Mouse (Mus musculus): ENCODE data around the gene Wnk4. TPM values are rescaled to one million over a fixed set of nuclear protein-coding genes. Genes with fewer than 3 reads are reported as not detected.

Wnk4 gene
- total and polyA plus RNA-seq, 2 experiments from 2014 or later = 3.2 to 9.1 TPM

DNA sequence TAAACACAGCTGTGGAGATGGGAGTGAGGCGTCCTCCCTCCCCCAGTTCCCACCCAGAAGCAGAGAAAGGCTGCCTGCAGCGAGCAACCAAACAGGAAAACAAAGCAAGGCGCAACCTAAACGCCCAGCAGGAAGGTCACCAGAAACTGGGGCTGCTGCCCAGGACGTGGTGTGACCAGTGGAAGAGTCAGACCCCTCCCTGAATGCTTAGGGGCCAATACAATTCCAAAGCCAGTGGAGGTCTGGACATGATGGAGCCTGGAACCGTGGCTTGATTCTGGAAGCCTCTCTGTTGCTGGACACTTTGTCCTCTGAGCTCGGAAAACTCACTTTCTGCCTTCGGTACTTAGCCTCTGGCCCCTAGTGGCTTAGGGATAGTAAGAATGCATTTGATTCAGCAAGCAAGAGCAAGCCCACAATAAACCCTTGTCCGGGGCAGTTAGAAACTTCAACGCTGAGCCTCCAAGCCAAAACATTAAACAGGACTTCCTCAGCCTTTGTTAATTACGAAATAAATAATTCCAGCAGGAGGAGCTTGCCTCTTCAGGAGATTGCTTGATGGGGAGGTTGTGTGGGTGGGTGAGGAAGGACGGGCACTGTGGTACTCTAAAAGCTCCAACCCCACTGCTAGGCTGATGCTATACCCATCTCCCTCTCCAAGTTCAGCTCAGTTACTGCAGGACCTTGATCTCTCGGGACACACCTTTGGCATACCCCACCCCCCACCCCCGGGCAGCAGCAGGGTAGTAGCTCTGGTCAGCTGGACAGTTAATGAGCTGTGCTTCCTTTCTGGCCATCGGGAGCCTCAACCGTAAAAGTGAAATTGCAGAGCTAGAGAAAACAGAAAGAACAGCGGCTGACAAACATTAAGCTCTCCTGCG, 29.1 kb upstream of the Wnk4 start:
- DNase-seq (peak; percentile 4), ATAC-seq (no peak)
- peak overlapping the region; percentile 47 for H3K27ac ChIP-seq (ENCODE audit: low read depth, low read length)
- H3K36me3 ChIP-seq (ENCODE audit: insufficient read depth) = no peaks in the 10 kb centered on the region
- TF ChIP-seq CTCF (IDR thresholded peaks at IDR 0.05; ENCODE audit: low read depth) = no peak
- 14% methylated on average over 18 of the region's 18 CpGs for WGBS
- H3K9ac ChIP-seq = no peak overlapping the region
- no peaks in the 10 kb centered on the region for H3K27me3 ChIP-seq (ENCODE audit: insufficient read depth, low read length)
- H3K4me2 ChIP-seq (ENCODE audit: low read depth) = no peak overlapping the region
- no peak overlapping the region for H3K4me3 ChIP-seq (ENCODE audit: low read depth, low read length)
- no peaks in the 10 kb centered on the region for H3K9me3 ChIP-seq (ENCODE audit: low read length)
- H3K4me1 ChIP-seq (ENCODE audit: insufficient read depth) = 0 out of 2 replicates have a peak, but pooled peaks cover 8% of the 10 kb centered on the region

GRCm38 (mm10) chr11:101232010-101232839, 28.1 kb upstream of the Wnk4 start:
- Histone ChIP-seq H3K4me3 (ENCODE audit: low read depth, low read length) (no peak overlapping the region), H3K27me3 (ENCODE audit: insufficient read depth, low read length) (no peaks in the 10 kb centered on the region), H3K9me3 (ENCODE audit: low read length) (no peaks in the 10 kb centered on the region), H3K9ac (no peak overlapping the region), H3K4me2 (ENCODE audit: low read depth) (no peak overlapping the region), H3K27ac (ENCODE audit: low read depth, low read length) (no peak overlapping the region; the same call in 1 of the 2 replicates), H3K4me1 (ENCODE audit: insufficient read depth) (0 out of 2 replicates have a peak, but pooled peaks cover 8% of the 10 kb centered on the region), H3K36me3 (ENCODE audit: insufficient read depth) (no peaks in the 10 kb centered on the region)
- ATAC-seq (no peak), DNase-seq (no peak)
- WGBS = 57% methylated on average over 6 of the region's 6 CpGs
- TF ChIP-seq CTCF (IDR thresholded peaks at IDR 0.05; ENCODE audit: low read depth) = no peak

GRCm38 (mm10) chr11:101233240-101233639, 27.1 kb upstream of the Wnk4 start:
- H3K27me3 ChIP-seq (ENCODE audit: insufficient read depth, low read length) = no peaks in the 10 kb centered on the region
- no peak for ATAC-seq
- no peak overlapping the region for H3K4me3 ChIP-seq (ENCODE audit: low read depth, low read length)
- H3K9ac ChIP-seq = no peak overlapping the region
- no peak for TF ChIP-seq CTCF (IDR thresholded peaks at IDR 0.05; ENCODE audit: low read depth)
- 0 out of 2 replicates have a peak, but pooled peaks cover 8% of the 10 kb centered on the region for H3K4me1 ChIP-seq (ENCODE audit: insufficient read depth)
- H3K27ac ChIP-seq (ENCODE audit: low read depth, low read length) = no peak overlapping the region
- 95% methylated on average over 1 of the region's 1 CpGs for whole genome bisulfite sequencing
- no peak overlapping the region for H3K4me2 ChIP-seq (ENCODE audit: low read depth)
- no peaks in the 10 kb centered on the region for H3K9me3 ChIP-seq (ENCODE audit: low read length)
- DNase-seq = no peak
- H3K36me3 ChIP-seq (ENCODE audit: insufficient read depth) = no peaks in the 10 kb centered on the region

DNA sequence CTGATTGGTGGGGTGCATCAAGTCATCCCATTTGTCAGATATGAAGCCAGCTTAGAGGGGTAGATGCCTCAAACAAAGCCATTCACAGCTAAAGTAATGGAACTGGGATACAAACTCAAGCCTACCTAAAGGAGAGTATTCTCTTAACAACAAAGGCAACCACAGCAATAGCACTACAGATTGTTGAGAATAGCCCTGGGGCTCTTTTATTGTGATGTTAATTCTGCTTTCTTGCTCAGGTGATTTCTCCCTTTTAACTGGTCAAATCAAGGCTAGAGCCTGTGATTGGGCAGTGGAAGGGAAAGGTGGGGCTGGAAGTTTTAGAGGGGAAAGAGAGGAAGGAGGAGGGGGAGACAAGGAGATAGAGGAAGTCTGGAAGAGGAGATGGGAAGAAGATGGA, 26.2 kb upstream of the Wnk4 start:
- TF ChIP-seq CTCF (IDR thresholded peaks at IDR 0.05; ENCODE audit: low read depth) = no peak
- ATAC-seq = no peak
- Histone ChIP-seq H3K4me3 (ENCODE audit: low read depth, low read length) (no peak overlapping the region), H3K9me3 (ENCODE audit: low read length) (no peaks in the 10 kb centered on the region), H3K36me3 (ENCODE audit: insufficient read depth) (no peaks in the 10 kb centered on the region), H3K27me3 (ENCODE audit: insufficient read depth, low read length) (no peaks in the 10 kb centered on the region), H3K27ac (ENCODE audit: low read depth, low read length) (no peak overlapping the region), H3K4me2 (ENCODE audit: low read depth) (no peak overlapping the region), H3K4me1 (ENCODE audit: insufficient read depth) (0 out of 2 replicates have a peak, but pooled peaks cover 8% of the 10 kb centered on the region), H3K9ac (no peak overlapping the region)
- no peak for DNase-seq

- Histone ChIP-seq H3K4me3 (ENCODE audit: low read depth, low read length) (no peak overlapping the region), H3K9ac (no peak overlapping the region), H3K4me2 (ENCODE audit: low read depth) (no peak overlapping the region), H3K27ac (ENCODE audit: low read depth, low read length) (no peak overlapping the region), H3K4me1 (ENCODE audit: insufficient read depth) (0 out of 2 replicates have a peak, but pooled peaks cover 4% of the 10 kb centered on the region), H3K36me3 (ENCODE audit: insufficient read depth) (no peaks in the 10 kb centered on the region), H3K27me3 (ENCODE audit: insufficient read depth, low read length) (no peaks in the 10 kb centered on the region), H3K9me3 (ENCODE audit: low read length) (no peaks in the 10 kb centered on the region)
- no peak for TF ChIP-seq CTCF (IDR thresholded peaks at IDR 0.05; ENCODE audit: low read depth)
- no peak for ATAC-seq
- DNase-seq = no peak
These were observed 24.9 kb upstream of the Wnk4 start for GRCm38 (mm10) chr11:101235429-101235828.

DNA sequence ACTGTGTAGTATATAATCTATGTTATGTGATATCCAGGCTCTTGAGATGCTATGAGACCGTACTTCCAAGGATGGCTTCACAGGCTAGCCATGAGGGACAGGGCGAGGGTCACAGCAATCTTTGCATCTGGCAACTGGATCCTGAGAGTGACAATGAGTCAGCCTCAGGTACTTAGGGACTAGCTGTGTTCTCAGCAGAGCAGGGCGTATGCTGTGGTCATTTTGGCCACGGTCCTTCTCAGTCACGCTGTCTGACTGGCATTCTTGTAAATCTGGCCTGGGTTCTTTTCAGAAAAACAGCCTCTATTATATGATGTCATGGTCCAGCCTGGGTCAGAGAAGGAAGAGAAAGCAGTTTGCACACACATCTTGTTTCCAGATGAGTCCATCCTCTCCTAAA, 23.6 kb upstream of the Wnk4 start:
- no peak overlapping the region for H3K27ac ChIP-seq (ENCODE audit: low read depth, low read length)
- ATAC-seq (no peak), DNase-seq (no peak)
- H3K4me3 ChIP-seq (ENCODE audit: low read depth, low read length) = no peak overlapping the region
- 94% methylated on average over 5 of the region's 5 CpGs for WGBS
- no peak overlapping the region for H3K9ac ChIP-seq
- no peak overlapping the region for H3K4me2 ChIP-seq (ENCODE audit: low read depth)
- no peak for TF ChIP-seq CTCF (IDR thresholded peaks at IDR 0.05; ENCODE audit: low read depth)
- no peaks in the 10 kb centered on the region for H3K27me3 ChIP-seq (ENCODE audit: insufficient read depth, low read length)
- H3K4me1 ChIP-seq (ENCODE audit: insufficient read depth) = no peaks in the 10 kb centered on the region
- no peaks in the 10 kb centered on the region for H3K36me3 ChIP-seq (ENCODE audit: insufficient read depth)
- no peaks in the 10 kb centered on the region for H3K9me3 ChIP-seq (ENCODE audit: low read length)

Measured in forebrain, postnatal 0 days (tissue).